Mouse (Mus musculus) liver, adult 10 weeks (tissue): ENCODE results near the gene Sva. TPM values are rescaled to one million over a fixed set of nuclear protein-coding genes. Genes with fewer than 3 reads are reported as not detected.

Source experiments
- polyA plus RNA-seq: library from polyadenylated mRNA; stranded (reverse); fragments of 350-450 nt; fragmentation: Illumina TruSeq; extraction: RNeasy Lipid Tissue Mini Kit (QIAGEN cat#74804); gene quantifications from one replicate; pipeline ENCODE4 v1.2.3, GENCODE M21; 2014; ENCODE audit warnings: low read depth, low replicate concordance

Sva gene
- not detected for polyA plus RNA-seq

GRCm38 (mm10) chr6:42038094-42038493, at the start of gene Sva:
Sva (plus strand) TSS chr6:42038394.

Other genes with a start within 250 kb of the Sva start
- gene Pip, start 190.9 kb upstream of the Sva start, polyA plus RNA-seq = not detected
- gene Sval2, start 185.4 kb upstream of the Sva start, polyA plus RNA-seq = not detected
- not detected for gene Sval1, start 86.8 kb upstream of the Sva start, polyA plus RNA-seq
- not detected for gene Sval3, start 70.3 kb upstream of the Sva start, polyA plus RNA-seq
- gene Tas2r139, start 102.5 kb downstream of the Sva start, polyA plus RNA-seq = not detected
- gene Tas2r144, start 176.9 kb downstream of the Sva start, polyA plus RNA-seq = not detected
- gene Gstk1, start 207.5 kb downstream of the Sva start, polyA plus RNA-seq = 200 TPM
- gene Tmem139, start 223.6 kb downstream of the Sva start, polyA plus RNA-seq = 0.58 TPM
- gene Casp2, start 226.6 kb downstream of the Sva start, polyA plus RNA-seq = 5.0 TPM
- gene Clcn1, start 248.3 kb downstream of the Sva start, polyA plus RNA-seq = not detected